Mouse (Mus musculus) stomach, postnatal 0 days (tissue): Measurements from ENCODE around the gene Stac3. TPM values are rescaled to one million over a fixed set of nuclear protein-coding genes. Genes with fewer than 3 reads are reported as not detected.

ENCODE experiments used
- ATAC-seq: fragments of 200-750 bp; cut with Nextera tagmentation; 2 replicates; pipeline ENCODE4 v1.8.0; 2017; ENCODE audit not compliant: low FRiP score, low TSS enrichment
- DNase-seq: peaks from one replicate; pipeline ENCODE4 v3.0.0-alpha.2; 2016; ENCODE audit warnings: low spot score
- H3K27ac ChIP-seq: fragments of 300-500 bp; sonication (generic); replicated peaks from 2 replicates; pipeline ENCODE4 v1.5.1; 2014; ENCODE audit warnings: mild to moderate bottlenecking, control low read depth
- H3K27me3 ChIP-seq: fragments of 300-500 bp; sonication (generic); 2 replicates; pipeline ENCODE4 v1.6.1; 2014; ENCODE audit warnings: low read length; ENCODE audit not compliant: control insufficient read depth, insufficient read depth
- H3K36me3 ChIP-seq: fragments of 300-500 bp; sonication (generic); 2 replicates; pipeline ENCODE4 v1.6.1; 2014; ENCODE audit warnings: low read length, mixed read lengths; ENCODE audit not compliant: control insufficient read depth, insufficient read depth
- H3K4me1 ChIP-seq: fragments of 300-500 bp; sonication (generic); replicated peaks from 2 replicates; pipeline ENCODE4 v1.6.1; 2014; ENCODE audit warnings: antibody characterized with exemption; ENCODE audit not compliant: control insufficient read depth, insufficient read depth
- H3K4me2 ChIP-seq: fragments of 300-500 bp; sonication (generic); replicated peaks from 2 replicates; pipeline ENCODE4 v1.6.1; 2014; ENCODE audit warnings: low read depth, mild to moderate bottlenecking, control low read depth, moderate library complexity
- H3K4me3 ChIP-seq: fragments of 300-500 bp; sonication (generic); 2 replicates; pipeline ENCODE4 v1.5.1; 2014; ENCODE audit warnings: low read depth, low read length, control low read depth
- H3K9ac ChIP-seq: fragments of 300-500 bp; sonication (generic); 2 replicates; pipeline ENCODE4 v1.6.1; 2014; ENCODE audit warnings: mild to moderate bottlenecking, low read length, control low read depth, mixed read lengths
- H3K9me3 ChIP-seq: fragments of 300-500 bp; sonication (generic); 2 replicates; pipeline ENCODE4 v1.6.1; 2016; ENCODE audit warnings: low read length; ENCODE audit not compliant: control insufficient read depth
- CTCF ChIP-seq: IDR thresholded peaks from 2 replicates; pipeline ENCODE4 v1.5.1; 2016; ENCODE audit warnings: antibody characterized with exemption, low read depth, mild to moderate bottlenecking, moderate library complexity
- EP300 ChIP-seq: optimal IDR thresholded peaks from 2 replicates; pipeline ENCODE3; 2016; ENCODE audit warnings: antibody characterized with exemption
- WGBS: fragments of 180-500 bp; shearing (Covaris S2); extraction: QIAGEN DNeasy Blood & Tissue Kit; methylation state at CpG from one replicate; pipeline ENCODE4 v1.1.7; 2014; 5-methylcytosine and 5-hydroxymethylcytosine counted together
- polyA plus RNA-seq: library from polyadenylated mRNA; unstranded; fragments of >200 nt; fragmentation: Nextera tagmentation; extraction: Ambion mirVana; gene quantifications from 2 replicates; pipeline ENCODE4 v1.2.1, GENCODE M21; 2015

The Stac3 gene
- polyA plus RNA-seq, 1 experiment from 2014 or later = 0.23 TPM

GRCm38 (mm10) chr10:127542084-127542483, 40.6 kb downstream of the Stac3 start:
- TF ChIP-seq CTCF (no peak), EP300 (no peak)

GRCm38 (mm10) chr10:127542720-127543119, 41.2 kb downstream of the Stac3 start:
- no peaks in the 10 kb centered on the region for H3K9me3 ChIP-seq
- no peak for DNase-seq
- 63% methylated on average over 6 of the region's 6 CpGs for WGBS

More at GRCm38 (mm10) chr10:127542084-127542483, 40.6 kb downstream of the Stac3 start:
- H3K36me3 ChIP-seq = peaks cover 41% of the 10 kb centered on the region
- H3K4me2 ChIP-seq = no peak overlapping the region
- DNase-seq (no peak), ATAC-seq (no peak)
- H3K9me3 ChIP-seq = no peaks in the 10 kb centered on the region
- no peaks in the 10 kb centered on the region for H3K4me1 ChIP-seq
- no peak overlapping the region for H3K9ac ChIP-seq
- no peaks in the 10 kb centered on the region for H3K27me3 ChIP-seq
- 87% methylated on average over 13 of the region's 13 CpGs for WGBS
- H3K27ac ChIP-seq = no peak overlapping the region
- no peak overlapping the region for H3K4me3 ChIP-seq

GRCm38 (mm10) chr10:127543916-127544315, 42.4 kb downstream of the Stac3 start:
- 55% methylated on average over 3 of the region's 3 CpGs for WGBS
- H3K27me3 ChIP-seq = no peaks in the 10 kb centered on the region
- no peak for ATAC-seq
- no peaks in the 10 kb centered on the region for H3K4me1 ChIP-seq
- no peak overlapping the region for H3K4me2 ChIP-seq
- no peaks in the 10 kb centered on the region for H3K9me3 ChIP-seq
- H3K27ac ChIP-seq = no peak overlapping the region
- TF ChIP-seq EP300 = no peak
- TF ChIP-seq CTCF = no peak
- no peak overlapping the region for H3K4me3 ChIP-seq
- no peak overlapping the region for H3K9ac ChIP-seq
- DNase-seq = no peak
- peaks cover 47% of the 10 kb centered on the region for H3K36me3 ChIP-seq

More at GRCm38 (mm10) chr10:127542720-127543119, 41.2 kb downstream of the Stac3 start:
- Histone ChIP-seq H3K4me1 (no peaks in the 10 kb centered on the region), H3K27ac (no peak overlapping the region), H3K36me3 (peaks cover 47% of the 10 kb centered on the region), H3K9ac (no peak overlapping the region), H3K4me3 (no peak overlapping the region), H3K27me3 (no peaks in the 10 kb centered on the region), H3K4me2 (no peak overlapping the region)
- ATAC-seq = no peak
- TF ChIP-seq EP300 (no peak), CTCF (no peak)

DNA sequence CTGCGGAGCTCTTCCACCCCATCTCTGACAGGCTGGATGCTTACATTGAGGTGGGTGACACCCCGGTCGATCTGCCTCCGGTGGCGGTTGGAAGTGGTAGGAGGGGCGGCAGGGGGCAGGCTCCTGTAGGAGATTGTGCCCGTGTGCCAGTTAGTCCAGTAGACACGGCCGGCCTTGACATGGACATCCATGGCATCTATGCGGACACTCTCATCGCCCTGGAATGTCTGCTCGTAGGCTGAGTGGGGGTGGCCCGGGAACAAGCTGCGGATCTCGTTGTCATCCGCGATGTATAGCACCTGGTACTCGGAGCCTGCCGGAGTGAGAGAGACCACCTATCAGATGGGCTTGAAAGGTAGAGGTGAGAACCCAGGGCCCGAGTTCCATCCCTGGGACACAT, 42.9 kb downstream of the Stac3 start:
- WGBS = 86% methylated on average over 20 of the region's 20 CpGs
- peaks cover 46% of the 10 kb centered on the region for H3K36me3 ChIP-seq

GRCm38 (mm10) chr10:127546505-127546904, 45.0 kb downstream of the Stac3 start:
- DNase-seq = no peak

More for the DNA sequence above, 42.9 kb downstream of the Stac3 start:
- DNase-seq (no peak), ATAC-seq (no peak)
- Histone ChIP-seq H3K27ac (no peak overlapping the region), H3K9ac (no peak overlapping the region), H3K4me3 (no peak overlapping the region), H3K9me3 (no peaks in the 10 kb centered on the region), H3K4me2 (no peak overlapping the region), H3K4me1 (no peaks in the 10 kb centered on the region), H3K27me3 (no peaks in the 10 kb centered on the region)
- TF ChIP-seq CTCF (no peak), EP300 (no peak)

DNA sequence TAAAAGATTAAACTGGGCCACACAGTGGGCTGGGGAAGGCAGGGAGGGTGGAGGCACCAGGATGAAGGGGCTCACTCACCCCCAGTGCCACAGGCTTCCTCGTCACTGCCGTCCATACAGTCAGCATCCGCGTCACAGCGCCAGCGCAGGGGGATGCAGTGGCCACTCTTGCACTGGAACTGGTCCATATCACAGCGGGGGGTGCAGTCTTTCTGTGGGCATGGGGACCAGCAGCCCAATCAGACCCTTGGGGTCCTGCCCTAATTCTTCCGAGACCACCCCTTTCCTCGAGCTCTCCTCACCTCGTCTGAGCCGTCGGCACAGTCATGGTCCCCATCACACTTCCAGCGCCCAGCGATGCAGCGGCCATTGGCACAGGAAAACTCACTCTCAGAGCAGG, 46.8 kb downstream of the Stac3 start:
- no peak overlapping the region for H3K9ac ChIP-seq
- no peaks in the 10 kb centered on the region for H3K4me1 ChIP-seq
- DNase-seq (no peak), ATAC-seq (no peak)
- no peak overlapping the region for H3K4me2 ChIP-seq
- H3K36me3 ChIP-seq = peaks cover 50% of the 10 kb centered on the region
- H3K9me3 ChIP-seq = no peaks in the 10 kb centered on the region
- WGBS = 95% methylated on average over 15 of the region's 15 CpGs
- no peak overlapping the region for H3K4me3 ChIP-seq
- H3K27ac ChIP-seq = no peak overlapping the region
- no peak for TF ChIP-seq CTCF
- no peaks in the 10 kb centered on the region for H3K27me3 ChIP-seq

More at GRCm38 (mm10) chr10:127546505-127546904, 45.0 kb downstream of the Stac3 start:
- no peak overlapping the region for H3K27ac ChIP-seq
- H3K9me3 ChIP-seq = no peaks in the 10 kb centered on the region
- no peaks in the 10 kb centered on the region for H3K27me3 ChIP-seq
- WGBS = 89% methylated on average over 7 of the region's 7 CpGs
- H3K4me1 ChIP-seq = no peaks in the 10 kb centered on the region
- H3K4me2 ChIP-seq = no peak overlapping the region
- H3K4me3 ChIP-seq = no peak overlapping the region
- TF ChIP-seq EP300 = no peak
- TF ChIP-seq CTCF = peak; percentile 66
- H3K9ac ChIP-seq = no peak overlapping the region
- H3K36me3 ChIP-seq = peaks cover 46% of the 10 kb centered on the region
- ATAC-seq = no peak
